Mouse (Mus musculus): Measurements from ENCODE around the gene Anapc13.

Anapc13 gene

DNA sequence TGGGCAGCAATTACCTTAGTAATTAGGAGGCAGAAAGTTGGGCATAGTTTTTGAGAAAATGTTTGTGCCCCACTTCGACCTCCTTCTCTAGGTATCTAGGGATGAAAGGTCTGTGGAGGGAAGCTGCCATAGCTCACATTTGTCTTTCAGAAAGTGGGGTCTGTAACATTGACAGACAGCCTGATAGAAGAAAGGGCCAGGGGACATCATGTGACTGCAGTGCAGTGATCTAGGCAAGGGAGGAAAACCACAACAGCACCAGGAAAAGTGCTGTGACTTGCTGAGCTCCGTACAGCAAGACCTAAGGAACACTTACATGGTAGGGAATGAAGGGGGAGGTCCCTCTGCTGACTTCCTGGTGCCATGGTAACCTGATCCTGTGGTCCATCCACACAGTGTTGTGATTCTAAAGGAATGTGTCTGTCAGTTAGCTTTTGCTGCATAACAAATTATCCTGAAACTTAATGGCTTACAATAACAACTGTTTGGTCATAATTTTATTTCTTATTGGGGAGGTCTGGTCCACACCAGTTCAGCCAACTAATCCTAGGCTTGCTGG is 5.6 kb downstream of the Anapc13 start:
- in situ Hi-C loops (cut with MboI, MseI) = loop anchor here (5.0 to 10.0 kb wide), 2 partner anchors 151 to 543 kb away; no protein-coding TSS in a partner anchor

DNA sequence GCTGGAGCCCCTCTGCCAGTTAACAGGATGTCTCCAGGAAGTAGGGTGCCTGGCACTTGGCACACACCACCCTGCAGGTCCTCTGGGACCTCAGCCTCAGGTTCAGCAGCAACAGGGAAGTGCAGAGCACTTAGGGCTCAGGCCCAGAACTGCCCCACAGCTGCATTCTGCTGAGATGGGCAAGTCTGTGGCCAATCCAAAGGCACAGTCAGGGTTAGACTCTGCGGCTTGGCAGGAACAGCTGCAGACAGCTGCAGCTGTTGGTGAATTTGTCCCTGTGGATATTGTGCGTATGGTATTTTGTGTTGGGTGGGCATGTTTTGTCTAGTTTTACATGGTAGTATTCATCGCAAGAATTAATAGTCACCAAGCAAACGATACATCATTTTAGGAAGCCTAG is 6.1 kb downstream of the Anapc13 start:
- in situ Hi-C loops (cut with MboI, MseI) = loop anchor here (5.0 to 10.0 kb wide), 2 partner anchors 150 to 543 kb away; no protein-coding TSS in a partner anchor

DNA sequence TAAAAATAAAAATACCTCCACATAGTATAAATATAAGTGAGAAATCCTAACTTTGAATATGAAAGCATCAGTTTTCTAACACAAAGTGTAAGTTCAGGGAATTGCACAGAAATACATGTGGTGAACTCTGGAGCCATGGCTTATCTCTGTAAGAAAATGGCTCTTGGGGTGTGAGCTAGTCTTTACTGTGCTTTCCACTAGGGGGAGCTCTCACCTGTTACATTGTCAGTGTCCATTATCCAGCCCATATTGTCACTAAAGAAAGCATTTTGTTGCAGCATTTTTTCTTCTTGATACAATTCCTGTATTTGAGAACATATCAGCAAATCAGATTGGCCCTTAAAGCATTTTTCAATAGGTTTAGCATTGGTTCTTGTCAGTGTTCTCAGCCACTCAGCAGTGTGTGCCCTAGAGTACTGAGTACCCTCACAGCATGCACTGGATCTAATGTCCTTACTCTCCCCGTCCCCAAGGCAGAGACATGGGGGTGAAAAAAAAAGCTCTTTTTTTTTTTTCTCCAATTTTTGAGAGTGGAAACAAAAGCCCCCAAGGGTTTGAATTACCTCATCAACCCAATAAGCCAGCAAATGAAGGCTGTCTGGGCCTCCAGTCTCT is 6.9 kb downstream of the Anapc13 start:
- in situ Hi-C loops (cut with MboI, MseI) = loop anchor here (5.0 to 10.0 kb wide), 2 partner anchors 149 to 542 kb away; no protein-coding TSS in a partner anchor

DNA sequence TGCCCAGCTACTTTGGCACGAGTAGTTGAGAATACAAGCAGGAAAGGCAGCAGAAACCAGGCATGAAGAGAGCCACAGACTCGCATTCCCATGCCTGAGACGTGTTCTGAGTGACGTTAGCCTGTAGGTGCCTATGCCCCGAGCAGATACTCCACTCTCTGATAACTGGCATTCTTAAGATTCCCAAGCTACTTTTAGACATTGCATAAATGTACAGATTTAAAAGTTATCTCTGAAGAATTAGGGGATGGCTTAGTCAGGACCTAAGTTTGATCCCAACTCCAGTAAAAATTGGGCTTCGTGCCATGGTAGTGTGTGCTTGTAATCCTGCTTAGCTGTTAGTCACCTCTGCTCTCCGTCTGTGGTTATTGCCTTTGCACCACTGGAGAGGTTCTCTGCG is 8.4 kb downstream of the Anapc13 start:
- in situ Hi-C loops (cut with MboI, MseI) = loop anchor here (5.0 to 10.0 kb wide), 2 partner anchors 148 to 540 kb away; no protein-coding TSS in a partner anchor

DNA sequence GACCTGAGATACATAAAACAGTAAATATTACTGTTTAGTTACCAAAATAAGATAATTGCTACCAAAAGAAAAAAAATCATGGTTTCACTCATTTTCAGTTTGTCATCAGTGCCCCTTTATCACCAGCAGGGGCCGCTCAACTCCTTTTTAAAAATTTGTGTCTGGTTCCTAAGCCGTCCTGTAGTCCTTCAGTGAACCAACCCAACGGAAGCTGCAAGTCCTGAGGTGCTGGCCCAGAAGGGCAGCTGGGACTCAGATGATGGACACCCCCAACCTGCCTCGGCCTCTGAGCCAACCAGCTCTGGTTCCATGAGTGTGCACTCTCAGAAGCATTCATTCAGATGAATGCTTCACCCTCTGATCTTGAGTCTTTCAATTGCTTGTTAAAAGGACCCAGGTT is 10.5 kb downstream of the Anapc13 start:
- in situ Hi-C loops (cut with MboI, MseI) = loop anchor here (5.0 to 10.0 kb wide), 2 partner anchors 241 to 538 kb away; no protein-coding TSS in a partner anchor

DNA sequence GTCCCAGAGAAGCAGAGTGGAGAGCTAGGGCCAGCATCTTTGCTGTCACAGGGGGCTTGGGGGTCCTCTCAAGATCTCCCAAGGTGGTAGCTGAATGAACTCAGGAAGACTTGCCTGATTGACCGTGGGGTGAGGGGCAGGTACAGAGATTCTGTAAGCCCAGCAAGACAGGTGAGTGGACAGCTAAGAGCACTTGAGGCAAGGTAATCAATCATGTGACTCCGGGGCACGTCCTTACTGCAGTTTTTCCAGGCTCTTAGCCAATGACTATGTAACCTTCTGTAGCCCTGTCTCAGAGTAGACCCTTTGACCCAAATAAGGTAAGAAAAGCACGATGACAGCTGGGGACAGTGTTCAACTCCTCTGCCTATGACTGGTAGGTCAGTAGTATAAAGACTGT is 11.0 kb downstream of the Anapc13 start:
- in situ Hi-C loops (cut with MboI, MseI) = loop anchor here (5.0 to 10.0 kb wide), 2 partner anchors 240 to 538 kb away; no protein-coding TSS in a partner anchor

DNA sequence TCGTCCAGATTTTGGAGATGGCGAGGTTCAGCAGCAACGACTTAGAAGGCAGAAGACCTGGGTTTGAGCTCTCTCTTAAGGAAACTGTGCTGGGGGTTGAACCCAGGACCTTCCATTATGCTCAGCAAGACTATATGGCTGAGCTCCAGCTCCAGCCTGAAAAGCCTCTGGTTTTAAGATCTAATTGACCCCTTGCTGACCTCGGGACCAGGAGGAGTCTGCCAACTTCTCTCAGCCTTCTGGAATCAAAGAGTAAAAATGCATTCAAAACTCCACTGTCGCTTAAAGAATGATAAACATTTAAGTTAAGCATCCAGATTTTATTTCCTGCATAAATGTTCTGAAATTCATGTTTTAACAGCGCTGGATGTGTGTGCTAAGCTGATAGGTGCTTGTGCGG is 12.9 kb downstream of the Anapc13 start:
- in situ Hi-C loops (cut with MboI, MseI) = loop anchor here (5.0 to 10.0 kb wide), 2 partner anchors 238 to 536 kb away; no protein-coding TSS in a partner anchor

DNA sequence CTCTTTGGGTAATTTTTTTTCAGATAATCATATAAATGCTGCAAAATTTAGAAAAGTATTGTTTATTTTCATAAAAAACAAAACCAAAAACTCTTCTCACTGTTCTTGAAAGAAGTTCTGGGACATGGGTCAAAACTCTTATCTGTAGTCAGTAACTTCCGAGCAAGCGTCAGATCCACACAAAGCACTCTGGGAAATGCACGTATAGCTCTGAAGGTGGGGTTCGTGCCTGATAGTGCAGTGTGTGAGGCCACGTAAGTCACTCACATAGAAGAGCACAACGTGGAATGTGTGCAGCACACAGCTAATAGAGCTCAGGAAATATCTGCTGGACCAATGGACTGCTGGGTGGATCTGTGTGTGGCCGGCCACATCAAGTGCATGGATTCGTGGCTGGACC is 13.4 kb downstream of the Anapc13 start:
- in situ Hi-C loops (cut with MboI, MseI) = loop anchor here (5.0 to 10.0 kb wide), 2 partner anchors 238 to 535 kb away; no protein-coding TSS in a partner anchor

DNA sequence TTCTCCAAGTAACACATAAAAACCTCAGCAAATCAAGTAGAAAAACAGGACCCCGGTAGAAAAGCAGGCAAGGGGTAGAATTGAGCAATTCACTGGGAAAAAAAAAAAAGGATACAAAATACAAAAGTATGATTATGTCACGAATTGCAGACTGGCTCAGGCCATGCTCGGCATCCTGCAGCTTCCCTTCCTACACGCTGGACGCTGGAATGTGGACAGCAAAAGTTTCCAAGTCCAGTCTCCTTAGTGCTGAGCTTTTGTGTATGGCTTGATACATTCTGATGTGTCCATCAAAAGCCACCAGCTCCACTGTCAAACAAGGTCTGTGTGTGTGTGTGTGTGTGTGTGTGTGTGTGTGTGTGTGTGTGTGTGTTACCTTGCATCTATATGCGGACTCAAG is 15.4 kb downstream of the Anapc13 start:
- in situ Hi-C loops (cut with MboI, MseI) = no loop called here

DNA sequence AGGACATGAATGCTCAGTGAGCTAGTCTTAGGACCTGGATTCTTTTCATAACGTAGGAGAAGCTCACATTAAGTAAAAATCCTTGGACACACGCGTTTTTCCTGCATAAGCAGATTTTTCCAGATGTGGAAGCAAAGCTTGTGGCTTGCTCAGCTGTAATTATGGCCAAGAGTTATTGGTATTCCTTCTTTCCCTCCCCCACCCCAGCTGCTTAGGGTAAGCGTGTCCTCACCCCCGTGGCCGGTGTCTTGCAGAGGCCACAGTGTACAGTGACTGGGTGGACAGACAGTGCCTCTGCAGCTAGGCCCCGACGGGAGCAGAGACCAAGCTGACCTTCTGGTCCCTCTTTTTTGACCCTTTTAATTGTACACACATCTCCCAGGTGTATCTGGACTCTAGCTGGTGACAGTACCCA is 17.0 kb downstream of the Anapc13 start:
- in situ Hi-C loops (cut with MboI, MseI) = no loop called here

DNA sequence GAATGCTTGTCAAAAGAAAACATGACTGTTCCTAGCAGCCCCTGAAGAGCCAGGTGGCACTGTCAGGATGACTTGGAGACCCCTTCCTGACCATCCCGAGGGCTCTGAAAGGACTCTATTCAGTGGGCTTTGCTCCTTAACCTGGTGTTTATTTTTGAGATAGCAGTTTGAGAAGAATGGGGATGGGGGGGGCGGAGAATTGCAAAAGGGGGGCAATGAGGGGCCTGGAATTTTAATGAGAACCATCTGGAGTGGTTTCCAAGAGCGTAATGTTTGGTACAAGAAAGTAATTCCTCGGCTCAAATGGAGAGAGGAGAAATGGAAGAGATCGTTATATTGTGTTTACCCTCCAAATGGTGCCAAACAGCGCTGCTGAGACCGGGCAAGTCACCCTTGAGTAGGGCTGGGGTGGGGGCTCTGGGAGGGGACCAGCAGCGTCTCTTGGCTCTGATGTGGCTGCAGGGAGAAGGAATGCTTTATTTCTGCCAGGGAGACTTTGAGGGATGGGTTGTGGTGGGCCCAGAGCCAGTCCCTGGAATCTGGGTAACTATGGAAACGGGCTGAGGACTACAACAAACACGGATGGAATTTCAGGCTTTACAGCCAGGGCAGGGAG is 17.5 kb downstream of the Anapc13 start:
- in situ Hi-C loops (cut with MboI, MseI) = no loop called here

DNA sequence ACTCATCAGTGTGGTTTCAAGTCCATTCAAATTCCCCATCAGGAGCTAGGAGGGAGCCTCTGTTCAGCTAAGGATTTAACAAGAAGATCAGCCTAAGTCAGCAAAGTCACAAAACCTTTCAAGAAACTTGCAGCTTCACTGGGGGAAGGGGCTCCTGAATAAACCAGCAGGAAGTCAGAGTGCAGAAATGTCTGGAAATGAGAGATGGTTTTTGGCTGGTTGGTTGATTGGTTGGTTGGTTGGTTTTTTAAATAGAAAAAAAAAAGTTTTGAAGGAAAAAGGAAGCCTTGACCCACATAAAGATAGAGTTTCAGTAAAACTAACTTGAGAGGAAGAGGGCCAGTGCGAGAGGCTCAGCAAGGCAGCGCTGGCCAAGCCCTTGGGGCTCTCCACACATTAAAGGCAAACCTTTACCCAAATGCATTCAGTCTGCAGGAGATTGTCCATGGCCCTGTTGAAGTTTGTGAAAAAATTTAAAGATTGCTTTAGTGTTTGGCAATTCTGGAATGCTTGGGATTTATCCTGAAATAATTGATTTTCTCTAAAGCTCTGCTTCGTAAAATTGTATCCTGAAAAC is 19.1 kb downstream of the Anapc13 start:
- in situ Hi-C loops (cut with MboI, MseI) = no loop called here

DNA sequence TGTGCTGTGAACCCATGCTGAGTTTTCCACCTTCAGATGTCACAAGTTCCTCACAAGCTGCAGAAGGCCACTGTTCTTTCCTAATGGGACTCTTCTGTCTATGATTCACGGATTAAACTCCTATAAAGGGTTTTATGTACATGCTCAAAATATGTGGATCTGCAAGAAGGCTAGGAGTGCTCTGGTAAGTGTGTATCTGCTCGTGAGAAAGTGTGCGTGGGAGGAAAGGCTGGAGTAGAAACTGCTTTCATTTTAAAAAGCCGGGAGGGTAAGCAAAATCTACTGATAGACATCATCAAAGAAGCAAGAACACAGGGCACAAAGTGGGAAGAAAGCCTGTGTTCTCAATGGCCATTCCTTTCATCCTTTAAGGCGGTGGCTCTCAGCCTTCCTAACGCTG is 20.9 kb downstream of the Anapc13 start:
- in situ Hi-C loops (cut with MboI, MseI) = no loop called here

DNA sequence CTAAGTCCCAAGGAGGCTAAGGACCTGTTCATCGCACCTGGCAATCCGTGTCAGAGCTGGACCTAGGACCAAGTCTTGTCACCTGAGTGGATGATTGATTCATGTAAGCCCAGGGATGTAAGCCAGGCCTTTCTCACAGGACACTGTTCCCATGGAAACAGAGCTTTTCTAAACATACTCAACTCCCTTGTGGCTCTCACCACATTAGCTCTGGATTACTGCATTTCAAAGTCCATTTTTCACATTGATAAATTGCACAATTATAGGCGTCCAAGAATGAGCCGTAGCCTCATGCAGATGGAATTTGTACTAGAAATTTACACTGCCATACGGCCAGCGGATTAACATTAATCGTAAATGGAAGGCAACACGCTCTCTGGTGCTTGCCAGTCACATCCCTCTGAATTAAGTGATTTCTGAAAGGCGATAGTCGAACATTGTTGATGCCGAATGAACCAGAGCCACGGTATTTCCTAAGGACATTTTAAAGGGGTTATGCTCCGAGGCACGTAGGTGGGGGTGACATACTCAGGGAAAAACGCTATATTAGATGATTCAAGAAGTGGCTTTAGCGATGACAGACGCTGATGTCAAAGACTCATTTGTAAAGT is 23.9 kb downstream of the Anapc13 start:
- in situ Hi-C loops (cut with MboI, MseI) = no loop called here

DNA sequence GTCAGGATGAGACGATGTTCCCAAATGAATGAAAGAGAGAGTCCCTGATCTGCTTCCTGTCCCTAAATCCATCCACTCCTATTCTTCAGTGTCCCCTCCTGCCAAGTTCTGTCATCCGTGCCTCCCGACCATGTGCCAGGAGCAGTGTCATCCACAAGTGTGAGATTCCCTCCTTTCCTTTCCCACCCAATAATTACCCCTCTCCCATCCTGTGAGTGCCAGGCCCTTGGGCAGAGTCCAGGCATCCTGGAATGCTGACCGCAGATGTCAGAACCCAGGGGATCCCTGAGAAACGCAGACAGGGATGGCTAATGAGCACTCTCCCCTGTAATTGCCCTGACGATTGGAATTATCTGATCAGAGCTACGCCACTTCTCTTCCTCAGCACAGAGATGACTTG is 24.5 kb downstream of the Anapc13 start:
- in situ Hi-C loops (cut with MboI, MseI) = no loop called here

DNA sequence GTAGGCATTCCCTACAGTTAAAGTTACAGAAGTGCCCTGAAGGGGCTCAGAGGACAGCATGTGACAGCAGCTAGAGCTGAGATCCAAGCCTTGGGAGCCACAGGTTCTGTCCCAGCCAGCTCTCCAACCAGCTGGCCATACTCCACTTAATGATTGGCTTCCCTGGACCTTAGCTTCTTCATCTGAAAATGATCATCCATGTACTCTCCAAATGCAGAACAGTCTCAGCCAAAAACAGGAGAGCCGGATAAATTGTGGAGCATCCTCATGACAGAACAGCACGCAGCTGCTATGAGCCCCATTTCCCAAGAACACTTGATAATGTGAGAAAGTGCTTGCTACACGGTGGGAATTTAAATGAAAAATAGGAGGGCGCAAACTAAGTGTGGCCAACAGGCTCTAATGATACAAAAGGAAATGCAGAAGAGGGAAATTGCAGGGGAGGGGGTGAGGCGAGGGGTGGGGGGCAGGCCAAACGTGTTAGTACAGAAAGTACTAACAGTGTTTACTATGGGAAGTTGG is 25.2 kb downstream of the Anapc13 start:
- in situ Hi-C loops (cut with MboI, MseI) = no loop called here

DNA sequence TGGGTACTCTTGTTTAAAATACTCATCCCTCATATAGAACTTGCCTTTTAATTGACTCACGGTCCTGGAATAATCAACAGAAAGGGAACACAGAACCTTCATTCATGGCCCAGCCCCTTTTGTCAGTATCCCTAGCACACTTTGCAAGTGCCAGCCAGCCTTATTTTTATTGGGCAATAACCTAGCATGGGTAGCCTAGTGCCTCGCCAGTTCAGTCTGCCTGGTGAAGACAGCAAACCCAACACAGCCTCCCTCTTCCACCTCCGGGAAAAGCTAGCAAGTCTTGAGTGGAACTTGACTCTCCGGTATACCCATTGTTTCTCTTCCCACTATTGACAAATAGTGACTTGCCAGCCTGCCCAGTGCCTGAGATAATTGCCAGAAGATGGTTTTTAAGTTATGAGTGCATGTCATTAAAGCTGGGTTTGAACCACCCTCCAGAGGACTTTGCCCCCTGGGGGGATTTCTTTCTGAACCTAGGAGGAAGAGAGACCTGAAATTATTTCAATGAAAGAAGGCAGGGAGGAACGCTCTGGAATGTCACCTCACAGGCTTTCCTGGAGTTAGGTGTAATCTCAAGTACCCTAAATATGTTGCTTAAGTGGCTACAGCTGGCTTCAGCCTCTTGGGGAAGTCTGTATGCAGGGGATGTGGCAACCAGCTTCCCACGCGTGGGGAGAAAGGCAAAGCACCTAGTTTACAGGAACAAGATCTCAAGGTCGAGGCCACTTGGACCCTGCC is 30.4 kb downstream of the Anapc13 start:
- in situ Hi-C loops (cut with MboI, MseI) = no loop called here

DNA sequence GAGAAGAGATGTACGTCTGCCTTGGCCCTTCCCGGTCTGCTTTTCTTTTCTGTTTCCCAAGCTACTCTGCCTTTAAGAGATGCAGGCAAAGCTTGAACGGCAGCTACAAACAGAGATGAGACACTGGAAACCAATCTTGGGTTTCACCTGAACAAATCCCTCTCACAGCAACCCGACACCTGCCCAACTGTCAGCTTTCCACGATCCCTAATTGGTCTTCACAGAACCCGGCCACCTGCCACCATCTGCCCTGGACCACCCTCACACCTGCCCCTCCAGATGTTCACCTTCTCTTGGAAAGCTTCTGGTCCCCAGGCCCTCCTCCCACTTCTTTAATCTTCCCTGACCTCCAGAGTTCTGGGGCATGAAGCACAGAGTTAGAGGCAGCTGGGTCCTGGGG is 42.0 kb downstream of the Anapc13 start:
- in situ Hi-C loops (cut with MboI, MseI) = no loop called here

DNA sequence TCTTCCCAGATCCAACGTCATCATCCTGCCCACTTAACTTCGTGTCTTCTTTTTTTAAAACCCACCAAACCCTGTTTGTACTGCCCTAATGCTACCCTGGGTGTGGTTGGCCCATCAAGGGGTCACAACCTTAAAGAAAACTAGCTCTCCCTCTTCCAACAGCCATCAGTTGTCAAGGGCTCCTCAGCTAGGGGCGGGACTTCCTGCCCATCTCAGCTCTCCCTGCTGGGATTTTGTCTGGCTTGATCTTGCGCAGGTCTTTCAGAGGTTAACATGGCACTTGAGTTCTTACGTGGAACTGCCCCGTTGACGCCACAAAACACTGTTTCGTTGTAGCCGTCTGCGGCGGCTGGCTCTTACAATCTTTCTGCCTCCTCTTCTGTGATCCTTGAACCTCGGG is 42.8 kb downstream of the Anapc13 start:
- in situ Hi-C loops (cut with MboI, MseI) = no loop called here

DNA sequence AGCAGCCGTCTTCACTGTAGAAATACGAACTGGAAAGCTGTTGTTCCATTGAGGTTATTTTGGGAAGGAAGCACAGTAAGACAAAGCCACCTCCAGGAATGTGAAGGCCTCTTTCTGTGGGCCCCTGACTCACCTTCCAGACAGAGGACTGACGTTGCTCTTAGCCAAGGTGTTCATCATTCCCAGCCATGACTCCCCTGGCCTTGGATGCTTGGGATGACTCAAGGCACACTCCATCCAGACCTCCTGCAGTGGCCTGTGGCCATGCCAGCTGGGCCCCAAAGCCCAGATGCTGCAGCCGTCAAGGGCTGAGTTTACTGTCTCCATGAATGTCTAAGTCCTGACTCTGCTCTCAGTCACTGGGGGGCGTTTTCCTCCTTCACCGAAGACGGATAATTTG is 47.3 kb downstream of the Anapc13 start:
- in situ Hi-C loops (cut with MboI, MseI) = no loop called here

DNA sequence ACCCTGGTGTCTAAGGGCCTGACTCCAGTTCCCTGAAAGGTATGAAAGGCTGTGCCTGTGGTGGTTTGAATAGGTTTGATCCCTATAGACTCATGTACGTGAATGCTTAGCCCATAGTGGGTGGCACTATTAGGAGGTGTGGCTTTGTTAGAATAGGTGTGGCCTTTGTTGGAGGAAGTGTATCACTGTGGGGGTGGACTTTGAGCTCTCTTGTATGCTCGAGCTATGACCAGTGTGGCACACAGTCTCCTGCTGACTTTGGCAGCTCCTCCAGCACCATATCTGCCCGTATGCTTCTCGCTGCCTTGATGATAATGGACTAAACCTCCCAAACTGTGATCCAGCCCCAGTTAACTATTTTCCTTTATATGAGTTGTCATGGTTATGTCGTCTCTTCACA is 49.8 kb downstream of the Anapc13 start:
- in situ Hi-C loops (cut with MboI, MseI) = no loop called here

All from T-helper 1 cell (primary cell).